Mouse (Mus musculus): ENCODE measurements at regions not wholly inside any gene's neighbourhood (a gene's known extent, or its start where the extent isn't known, plus 50 kb on each side); places are given as distances from the start of the nearest gene placed in this dataset.
"Not testable (repeated sequence)": the region's sequence is repeated elsewhere in the genome, so short reads cannot be mapped to it uniquely, and the experiment has no call there.

GRCm38 (mm10) chr13:99128979-99129378 lies 55.6 kb upstream of the Zfp366 start:
- DNase-seq (ENCODE audit: extremely low read depth, insufficient read length, low spot score) = no peak

DNA sequence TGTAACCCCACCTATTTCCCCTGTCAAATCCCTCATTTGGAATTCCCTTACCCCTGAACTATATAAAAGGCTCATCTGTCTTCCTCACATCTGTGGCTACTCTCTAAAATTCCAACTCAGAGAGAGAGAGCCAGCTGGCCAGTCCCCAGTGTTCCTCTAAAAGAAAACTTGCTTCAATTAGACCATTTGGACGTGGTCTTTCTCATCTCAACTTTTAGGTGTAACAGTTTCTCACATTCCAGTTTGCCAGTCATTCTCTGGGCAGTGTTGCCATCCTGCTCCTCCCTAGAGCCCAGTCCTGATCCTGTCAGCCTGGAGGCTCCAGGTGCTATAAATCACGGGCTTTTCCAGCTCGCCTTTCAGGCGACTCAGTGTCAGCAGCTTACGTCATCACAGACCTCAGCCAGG lies 56.3 kb upstream of the Zfp366 start:
- DNase-seq (ENCODE audit: extremely low read depth, insufficient read length, low spot score) = no peak

GRCm38 (mm10) chr13:99127716-99128115 lies 56.9 kb upstream of the Zfp366 start:
- DNase-seq (ENCODE audit: extremely low read depth, insufficient read length, low spot score) = no peak

DNA sequence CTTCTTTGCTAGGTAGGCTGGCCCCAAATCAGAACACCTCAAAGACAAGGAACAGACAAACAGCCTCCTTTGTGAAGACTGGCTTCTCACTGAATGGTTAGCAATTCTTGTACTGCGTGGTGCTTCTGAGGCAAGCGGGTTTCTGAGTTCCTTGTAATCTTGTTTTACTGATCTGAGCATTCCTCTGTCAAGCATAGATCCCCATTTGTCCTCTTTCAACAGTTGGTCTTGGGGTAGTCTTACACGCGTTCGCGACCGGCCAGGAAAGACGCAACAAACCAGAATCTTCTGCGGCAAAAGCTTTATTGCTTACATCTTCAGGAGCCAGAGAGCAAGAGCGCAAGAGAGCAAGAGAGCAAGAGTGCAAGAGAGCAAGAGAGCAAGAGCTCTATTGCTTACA lies 57.7 kb upstream of the Zfp366 start:
- not testable (repeated sequence) for DNase-seq (ENCODE audit: extremely low read depth, insufficient read length, low spot score)

GRCm38 (mm10) chr13:99126538-99126937 lies 58.1 kb upstream of the Zfp366 start:
- no peak for DNase-seq (ENCODE audit: extremely low read depth, insufficient read length, low spot score)

DNA sequence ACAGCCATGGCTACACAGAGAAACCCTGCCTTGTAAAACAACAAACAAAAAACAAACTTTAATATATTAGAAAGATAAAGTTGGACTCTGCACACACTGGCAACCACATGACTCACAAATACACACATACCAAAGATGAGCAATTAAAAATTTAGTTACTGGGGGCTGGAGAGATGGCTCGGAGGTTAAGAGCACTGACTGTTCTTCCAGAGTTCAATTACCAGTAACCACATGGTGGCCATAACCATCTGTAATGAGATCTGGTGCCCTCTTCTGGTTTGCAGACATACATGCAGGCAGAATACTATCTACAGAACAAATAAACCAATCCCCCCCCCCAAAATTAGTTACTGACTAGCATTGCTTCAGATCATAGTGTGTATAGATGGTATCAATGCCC lies 58.7 kb upstream of the Zfp366 start:
- peak; percentile 33 for DNase-seq (ENCODE audit: extremely low read depth, insufficient read length, low spot score)

DNA sequence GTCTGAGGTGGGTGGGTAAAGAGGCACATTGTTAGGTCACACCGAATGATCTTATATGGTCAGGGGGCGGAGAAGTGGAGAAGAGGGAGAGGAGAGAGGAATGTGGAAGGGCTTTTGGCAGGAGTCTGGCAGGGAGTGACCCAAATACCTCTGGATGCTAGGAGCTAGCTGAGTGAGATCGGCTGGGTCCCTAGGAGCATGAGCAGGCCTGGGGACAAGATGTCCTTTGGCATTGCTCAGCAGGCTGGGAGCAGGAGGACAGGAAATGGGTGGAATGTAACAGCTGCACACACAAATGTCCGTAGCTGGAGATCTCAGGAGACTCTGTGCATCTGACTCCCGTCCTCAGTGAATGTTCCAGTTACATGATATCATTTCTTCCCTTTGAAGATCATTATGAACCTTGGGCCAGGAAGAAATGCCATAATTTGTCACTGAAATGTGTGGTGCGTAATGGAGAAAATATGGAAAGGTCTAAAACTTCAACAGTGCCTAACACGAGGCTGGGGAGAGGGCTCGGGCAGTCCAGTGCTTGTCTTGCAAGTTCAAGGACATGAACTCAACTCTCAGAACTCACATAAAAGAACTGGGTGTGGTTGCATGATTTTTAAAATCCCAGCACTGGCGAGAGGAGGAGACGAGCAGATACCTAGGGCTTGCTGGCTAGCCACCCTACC lies 59.6 kb upstream of the Zfp366 start:
- peak; percentile 21 for DNase-seq (ENCODE audit: extremely low read depth, insufficient read length, low spot score)

GRCm38 (mm10) chr13:99124141-99124540 lies 60.5 kb upstream of the Zfp366 start:
- DNase-seq (ENCODE audit: extremely low read depth, insufficient read length, low spot score) = no peak

- no peak for DNase-seq (ENCODE audit: extremely low read depth, insufficient read length, low spot score)
These were observed 61.0 kb upstream of the Zfp366 start for GRCm38 (mm10) chr13:99123476-99124140.

- DNase-seq (ENCODE audit: extremely low read depth, insufficient read length, low spot score) = not testable (repeated sequence)
These were observed 62.1 kb upstream of the Zfp366 start for GRCm38 (mm10) chr13:99122539-99122938.

GRCm38 (mm10) chr13:99121096-99121495 lies 63.5 kb upstream of the Zfp366 start:
- no peak for DNase-seq (ENCODE audit: extremely low read depth, insufficient read length, low spot score)

- no peak for DNase-seq (ENCODE audit: extremely low read depth, insufficient read length, low spot score)
These were observed 64.7 kb upstream of the Zfp366 start for GRCm38 (mm10) chr13:99119941-99120340.

DNA sequence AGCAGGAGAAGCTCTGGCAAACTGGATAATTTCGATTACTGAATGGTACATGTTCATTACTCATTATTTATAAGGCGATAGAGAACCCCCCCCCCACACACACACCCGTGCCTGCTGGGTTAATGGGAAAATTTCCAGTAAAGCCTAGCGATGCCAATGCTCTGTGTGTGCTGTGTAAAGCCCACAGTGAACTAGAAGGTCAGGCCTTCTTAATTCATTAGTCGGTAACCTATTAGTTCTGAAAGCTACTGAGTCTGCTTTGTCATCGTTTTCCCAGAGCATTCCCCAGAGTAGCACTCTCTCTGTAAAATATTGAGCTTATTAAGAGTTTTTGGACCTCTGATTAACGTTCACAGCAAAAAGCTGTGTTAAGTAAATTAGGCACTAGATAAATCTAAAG lies 65.7 kb upstream of the Zfp366 start:
- DNase-seq (ENCODE audit: extremely low read depth, insufficient read length, low spot score) = no peak

DNA sequence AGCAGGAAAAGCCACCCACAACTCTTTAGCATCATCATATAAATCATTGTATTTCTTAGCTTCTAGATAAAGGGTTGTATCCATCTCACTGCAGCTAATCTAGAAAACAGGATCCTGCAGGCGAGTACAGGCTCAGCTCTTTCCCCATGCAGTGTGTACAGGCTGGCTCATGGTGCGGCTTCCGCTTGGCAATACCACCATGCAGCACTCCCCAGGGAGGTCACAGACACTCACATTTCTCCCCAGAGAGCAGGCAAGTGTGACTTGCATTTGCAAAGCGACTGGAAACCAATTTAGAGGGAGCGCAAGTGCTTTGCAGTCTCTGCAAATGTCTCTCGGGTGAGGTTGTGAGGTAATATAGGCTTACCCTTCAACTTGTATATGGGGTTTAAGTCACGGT lies 69.1 kb upstream of the Zfp366 start:
- no peak for DNase-seq (ENCODE audit: extremely low read depth, insufficient read length, low spot score)

DNA sequence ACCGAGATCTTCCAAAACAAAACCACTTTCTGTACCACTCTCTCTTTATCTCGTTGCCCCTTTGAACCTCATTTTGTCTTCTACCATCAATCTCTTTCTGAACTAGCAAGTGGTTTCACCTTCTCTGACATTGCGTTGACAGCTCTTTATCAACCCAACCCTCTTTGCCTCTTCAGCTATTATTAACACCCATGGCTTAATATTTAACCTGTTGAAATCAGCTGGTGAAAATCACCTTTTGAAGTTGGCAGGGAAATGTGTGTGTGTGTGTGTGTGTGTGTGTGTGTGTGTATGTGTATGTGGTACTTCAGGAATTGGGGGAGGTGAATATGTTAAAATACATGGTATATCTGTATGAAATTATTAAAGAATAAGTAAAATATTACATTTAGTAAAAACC lies 70.1 kb upstream of the Zfp366 start:
- DNase-seq (ENCODE audit: extremely low read depth, insufficient read length, low spot score) = no peak

- no peak for DNase-seq (ENCODE audit: extremely low read depth, insufficient read length, low spot score)
These were observed 72.8 kb upstream of the Zfp366 start for GRCm38 (mm10) chr13:99111736-99112386.

GRCm38 (mm10) chr13:99107983-99108382 lies 76.6 kb upstream of the Zfp366 start:
- DNase-seq (ENCODE audit: extremely low read depth, insufficient read length, low spot score) = no peak

DNA sequence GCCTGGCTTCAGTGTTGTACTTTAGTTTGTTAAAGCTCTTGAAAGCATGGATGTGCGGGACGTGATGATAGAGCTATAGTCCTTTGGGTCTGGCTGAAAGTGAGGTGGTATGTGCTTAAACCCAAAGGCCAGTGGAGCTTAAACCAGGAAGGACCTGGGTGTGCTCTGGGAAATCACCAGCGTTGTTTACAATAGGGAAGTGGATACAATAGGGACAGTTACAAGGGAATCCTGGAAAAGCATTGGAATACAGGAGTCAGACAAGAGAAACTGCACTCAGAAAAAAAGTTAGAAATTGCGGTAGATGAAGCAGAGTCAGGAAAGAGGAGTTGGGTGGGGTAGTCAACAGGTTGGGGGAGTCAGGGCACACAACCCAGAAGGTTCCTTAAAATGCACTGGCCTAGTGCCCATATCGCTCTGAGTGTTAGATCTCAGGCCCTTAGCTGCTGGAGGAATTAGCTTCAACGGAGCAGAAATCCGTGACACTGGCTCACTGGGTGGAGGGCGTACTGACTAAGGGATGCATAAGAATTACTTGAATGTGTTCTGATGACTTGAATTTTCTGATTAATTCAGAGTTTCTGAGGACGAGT lies 82.4 kb upstream of the Zfp366 start:
- no peak for DNase-seq (ENCODE audit: extremely low read depth, insufficient read length, low spot score)

GRCm38 (mm10) chr13:99100430-99101409 lies 83.9 kb upstream of the Zfp366 start:
- DNase-seq (ENCODE audit: extremely low read depth, insufficient read length, low spot score) = no peak

DNA sequence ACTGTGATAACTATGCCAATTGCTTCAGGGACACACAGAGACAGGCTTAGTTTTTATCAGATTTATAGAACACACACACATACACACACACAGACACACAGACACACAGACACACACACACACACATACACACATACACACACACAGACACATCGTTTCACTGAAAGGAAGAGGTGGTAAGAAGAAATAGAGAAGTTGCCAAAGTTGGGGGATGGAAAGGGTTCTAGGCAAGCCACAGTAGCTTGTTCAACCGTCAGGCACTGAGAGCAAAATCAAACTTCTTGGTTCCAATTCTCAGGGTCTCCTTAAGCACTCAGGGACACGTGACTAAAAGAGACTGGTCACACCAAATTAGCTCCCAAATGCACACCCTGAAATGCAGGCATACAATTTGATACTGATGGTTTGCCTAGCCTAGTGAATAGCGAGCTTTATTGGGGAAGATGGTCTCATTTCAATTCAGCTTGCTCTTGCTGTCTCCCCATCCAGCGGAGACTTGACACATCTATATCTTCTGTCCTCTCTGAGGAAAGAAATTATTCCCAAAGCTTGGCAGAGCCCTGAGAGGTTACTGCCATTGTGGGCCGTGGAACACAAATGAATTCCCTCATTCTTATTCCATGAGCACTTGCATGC lies 84.7 kb upstream of the Zfp366 start:
- DNase-seq (ENCODE audit: extremely low read depth, insufficient read length, low spot score) = no peak

Measured in 3134 (cell line).